Mouse (Mus musculus) activated CD4-positive, CD25-positive, alpha-beta regulatory T cell, adult 4 months (primary cell): ENCODE data around the gene Opa3. TPM values are rescaled to one million over a fixed set of nuclear protein-coding genes. Genes with fewer than 3 reads are reported as not detected.

Experiments used
- polyA plus RNA-seq, 2 experiments: library from polyadenylated mRNA; unstranded; fragments of 100-300 nt; shearing (Covaris generic); gene quantifications; one replicate each; pipeline ENCODE4 v1.2.1; 2017

Gene Opa3
- polyA plus RNA-seq, 2 experiments from 2014 or later = 16.6 to 16.9 TPM

Other genes with a start within 250 kb of the Opa3 start
- under 1 TPM in 1 of 2 experiments, not detected in 1; 0.31 TPM for gene Nanos2, start 240.9 kb upstream of the Opa3 start, polyA plus RNA-seq
- gene Mypop, start 237.1 kb upstream of the Opa3 start, polyA plus RNA-seq = 1 to 10 TPM; 2.2 to 2.8 TPM
- gene Irf2bp1, start 224.3 kb upstream of the Opa3 start, polyA plus RNA-seq = 1 to 10 TPM; 2.0 to 3.0 TPM
- gene Foxa3, start 204.8 kb upstream of the Opa3 start, polyA plus RNA-seq = under 1 TPM in 1 of 2 experiments, not detected in 1; 0.16 TPM
- 10 to 100 TPM in 1 of 2 experiments, 1 to 10 TPM in 1; 10.0 to 10.3 TPM for gene Sympk, start 204.0 kb upstream of the Opa3 start, polyA plus RNA-seq
- gene Rsph6a, start 173.6 kb upstream of the Opa3 start, polyA plus RNA-seq = not detected
- not detected for gene Dmwd, start 152.1 kb upstream of the Opa3 start, polyA plus RNA-seq
- gene Dmpk, start 144.5 kb upstream of the Opa3 start, polyA plus RNA-seq = not detected
- under 1 TPM in 1 of 2 experiments, not detected in 1; 0.25 TPM for gene Six5, start 133.7 kb upstream of the Opa3 start, polyA plus RNA-seq
- gene Gm4969, start 110.0 kb upstream of the Opa3 start, polyA plus RNA-seq = not detected
- 10 to 100 TPM; 17.1 to 17.7 TPM for gene Fbxo46, start 108.5 kb upstream of the Opa3 start, polyA plus RNA-seq
- 10 to 100 TPM in 1 of 2 experiments, 1 to 10 TPM in 1; 8.9 to 11.6 TPM for gene Qpctl, start 79.0 kb upstream of the Opa3 start, polyA plus RNA-seq
- 10 to 100 TPM; 85.2 to 96.5 TPM for gene Snrpd2, start 78.6 kb upstream of the Opa3 start, polyA plus RNA-seq
- gene Gipr, start 62.2 kb upstream of the Opa3 start, polyA plus RNA-seq = not detected
- 10 to 100 TPM in 1 of 2 experiments, 1 to 10 TPM in 1; 5.2 to 16.9 TPM for gene Eml2, start 51.9 kb upstream of the Opa3 start, polyA plus RNA-seq
- under 1 TPM in 1 of 2 experiments, not detected in 1; 0.30 TPM for gene Gpr4, start 15.8 kb upstream of the Opa3 start, polyA plus RNA-seq
- 100 to 1,000 TPM in 1 of 2 experiments, 10 to 100 TPM in 1; 96.0 to 113 TPM for gene Vasp, start 43.5 kb downstream of the Opa3 start, polyA plus RNA-seq
- 1 to 10 TPM; 1.1 to 1.2 TPM for gene Ppm1n, start 51.7 kb downstream of the Opa3 start, polyA plus RNA-seq
- gene Rtn2, start 54.3 kb downstream of the Opa3 start, polyA plus RNA-seq = not detected
- 1 to 10 TPM in 1 of 2 experiments, under 1 TPM in 1; 0.79 to 1.1 TPM for gene Fosb, start 81.7 kb downstream of the Opa3 start, polyA plus RNA-seq
- 10 to 100 TPM; 61.1 to 72.3 TPM for gene Ercc1, start 116.4 kb downstream of the Opa3 start, polyA plus RNA-seq
- gene Cd3eap, start 131.1 kb downstream of the Opa3 start, polyA plus RNA-seq = 10 to 100 TPM; 19.4 to 20.2 TPM
- gene Ppp1r13l, start 131.4 kb downstream of the Opa3 start, polyA plus RNA-seq = under 1 TPM in 1 of 2 experiments, not detected in 1; 0.17 TPM
- gene Ercc2, start 153.7 kb downstream of the Opa3 start, polyA plus RNA-seq = 10 to 100 TPM in 1 of 2 experiments, 1 to 10 TPM in 1; 4.7 to 10.8 TPM
- 1 to 10 TPM; 3.1 to 6.0 TPM for gene Klc3, start 175.8 kb downstream of the Opa3 start, polyA plus RNA-seq
- gene Ckm, start 176.4 kb downstream of the Opa3 start, polyA plus RNA-seq = under 1 TPM in 1 of 2 experiments, not detected in 1; 0.34 TPM
- gene Mark4, start 230.5 kb downstream of the Opa3 start, polyA plus RNA-seq = 1 to 10 TPM; 1.2 to 2.7 TPM
- gene Exoc3l2, start 235.0 kb downstream of the Opa3 start, polyA plus RNA-seq = not detected